Mouse (Mus musculus) testis, adult 2 months (tissue): ENCODE results near the gene Yap1.

Experiments used
- CTCF ChIP-seq: fragments of 200-500 bp; IDR thresholded peaks from 2 replicates; pipeline ENCODE4 v1.5.1; 2012; ENCODE audit warnings: low read depth, mild to moderate bottlenecking, inconsistent platforms, low read length, moderate library complexity; ENCODE audit not compliant: control insufficient read depth, insufficient read depth, insufficient replicate concordance
- POLR2A ChIP-seq: fragments of 200-500 bp; IDR thresholded peaks from 2 replicates; pipeline ENCODE4 v1.6.1; 2012; ENCODE audit warnings: low read depth, mild to moderate bottlenecking, inconsistent platforms, low read length, moderate library complexity; ENCODE audit not compliant: control insufficient read depth

- TF ChIP-seq POLR2A (no peak), CTCF (no peak)
Measured at GRCm38 (mm10) chr9:8018609-8019008, 14.2 kb upstream of the Yap1 start.
